Mouse (Mus musculus) cerebellum, adult 2 months (tissue): ENCODE data around the gene Zmpste24.

Source experiments
- CTCF ChIP-seq: fragments of 200-500 bp; IDR thresholded peaks from 2 replicates; pipeline ENCODE4 v1.5.1; 2011; ENCODE audit warnings: low read depth, mild to moderate bottlenecking, control low read depth, low read length, moderate library complexity, borderline replicate concordance; ENCODE audit not compliant: insufficient read depth
- POLR2A ChIP-seq: fragments of 200-500 bp; IDR thresholded peaks from 2 replicates; pipeline ENCODE4 v1.6.1; 2011; ENCODE audit warnings: low read length, control low read depth, borderline replicate concordance; ENCODE audit not compliant: insufficient read depth

DNA sequence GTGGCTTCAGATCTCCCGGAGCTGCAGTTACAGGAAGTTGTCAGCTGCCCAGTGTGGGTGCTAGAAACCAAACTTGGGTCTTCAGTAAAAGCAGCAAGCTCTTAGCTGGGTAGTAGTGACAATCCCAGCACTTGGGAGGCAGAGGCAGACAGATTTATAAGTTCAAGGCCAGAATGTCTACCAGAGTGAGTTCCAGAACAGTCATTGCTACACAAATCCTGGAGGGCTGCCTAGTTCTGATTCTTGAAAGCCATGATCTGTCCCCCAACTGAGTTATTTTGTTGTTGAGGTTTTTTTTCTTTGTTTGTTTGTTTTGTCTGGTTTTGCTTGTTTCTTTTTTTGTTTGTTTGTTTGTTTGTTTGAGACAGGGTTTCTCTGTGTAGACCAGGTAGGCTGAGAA is 69.9 kb downstream of the Zmpste24 start:
- no peak for TF ChIP-seq POLR2A
- TF ChIP-seq CTCF: no peak
